Mouse (Mus musculus) liver (tissue): ENCODE measurements around the gene Gm340.
A peak's percentile ranks its signal among the peaks of the same experiment; 100 is the strongest.

Experiments
- DNase-seq: peaks from one replicate; pipeline ENCODE4 v3.0.0-alpha.2; 2020; ENCODE audit warnings: mixed read lengths

Gene Gm340

GRCm38 (mm10) chr19:41581706-41582420, at the start of gene Gm340:
Gene Gm340, plus strand, starts transcription at chr19:41582370.
- DNase-seq = no peak

DNA sequence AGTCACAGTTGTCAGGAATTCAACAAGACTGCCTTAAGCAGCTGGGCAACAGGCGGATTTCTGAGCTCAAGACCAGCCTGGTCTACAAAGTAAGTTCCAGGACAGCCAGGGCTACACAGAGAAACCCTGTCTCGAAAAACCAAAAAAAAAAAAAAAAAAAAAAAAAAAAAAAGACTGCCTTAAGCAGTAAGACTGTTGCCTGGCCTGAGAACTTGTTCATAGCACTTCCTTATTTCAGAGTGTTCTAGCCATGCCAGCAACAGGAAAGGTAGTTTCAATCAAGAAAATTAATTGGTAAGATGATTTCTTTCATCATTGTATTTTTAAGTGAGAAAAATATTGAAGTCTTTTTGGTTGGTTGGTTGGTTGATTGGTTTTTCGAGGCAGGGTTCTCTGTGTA, 48.1 kb upstream of the Gm340 start:
- no peak for DNase-seq

GRCm38 (mm10) chr19:41556981-41557380, 25.2 kb upstream of the Gm340 start:
- no peak for DNase-seq

DNA sequence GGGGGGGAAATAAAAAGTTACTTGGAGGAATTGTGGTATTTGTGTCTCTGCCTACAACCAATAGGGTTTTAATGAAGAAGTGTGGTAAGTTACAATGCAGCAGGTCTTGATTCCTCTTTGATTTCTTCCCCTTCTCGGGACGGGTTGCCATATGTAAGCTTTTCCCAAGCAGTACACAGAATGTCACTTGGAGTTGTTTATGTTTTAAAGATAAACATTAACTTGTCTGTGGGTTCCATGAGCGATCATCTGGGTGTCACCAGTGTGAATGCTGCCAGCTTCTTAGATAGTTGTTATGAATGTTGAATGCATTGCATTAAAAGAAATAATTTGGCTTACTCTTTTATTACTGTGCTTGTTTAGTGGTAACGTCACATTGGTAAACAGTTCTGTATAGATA, 24.7 kb upstream of the Gm340 start:
- no peak for DNase-seq

GRCm38 (mm10) chr19:41558891-41559486, 23.2 kb upstream of the Gm340 start:
- no peak for DNase-seq

- no peak for DNase-seq
Measured at GRCm38 (mm10) chr19:41560856-41561255, 21.3 kb upstream of the Gm340 start.

- DNase-seq = no peak
Measured at GRCm38 (mm10) chr19:41568791-41569190, 13.4 kb upstream of the Gm340 start.

DNA sequence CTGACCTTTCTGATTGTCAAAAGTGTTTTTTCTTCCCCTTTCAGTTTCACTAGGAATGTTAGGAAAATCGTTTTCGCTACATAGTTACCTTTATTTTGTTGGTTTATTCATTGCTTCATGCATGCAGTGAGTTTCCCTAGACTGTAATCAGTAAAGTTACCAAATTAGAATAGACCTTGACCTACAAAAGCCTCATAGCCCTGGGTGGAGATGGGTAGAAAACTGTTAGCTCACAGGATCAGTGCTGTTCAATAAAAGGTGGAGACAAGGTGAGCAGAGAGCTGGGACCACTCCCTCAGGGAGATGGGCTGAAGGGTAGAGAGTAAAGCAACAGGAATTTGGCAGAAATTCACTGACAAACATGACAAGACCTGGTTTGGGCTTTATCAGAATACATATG, 8.5 kb upstream of the Gm340 start:
- DNase-seq = no peak

DNA sequence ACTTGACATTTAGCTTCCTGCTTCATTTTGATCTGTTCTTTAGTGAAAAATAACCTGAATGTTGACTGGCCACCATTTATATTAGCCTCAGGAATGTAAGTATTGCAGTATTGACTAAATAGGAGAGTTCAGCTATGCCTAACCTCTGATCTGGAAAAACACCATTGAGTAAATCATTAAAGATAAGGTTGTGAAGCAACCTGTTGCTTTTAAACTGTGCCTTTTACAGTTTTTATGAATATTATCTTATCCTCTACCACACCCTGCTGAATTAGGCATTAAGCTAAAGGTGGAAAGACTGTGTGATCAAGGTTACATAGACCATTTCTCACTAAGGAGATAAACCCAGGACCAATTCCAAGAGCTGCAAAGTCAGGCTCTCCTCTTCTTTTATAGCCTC, 4.6 kb upstream of the Gm340 start:
- DNase-seq = no peak

GRCm38 (mm10) chr19:41579311-41579920, 2.8 kb upstream of the Gm340 start:
- no peak for DNase-seq

DNA sequence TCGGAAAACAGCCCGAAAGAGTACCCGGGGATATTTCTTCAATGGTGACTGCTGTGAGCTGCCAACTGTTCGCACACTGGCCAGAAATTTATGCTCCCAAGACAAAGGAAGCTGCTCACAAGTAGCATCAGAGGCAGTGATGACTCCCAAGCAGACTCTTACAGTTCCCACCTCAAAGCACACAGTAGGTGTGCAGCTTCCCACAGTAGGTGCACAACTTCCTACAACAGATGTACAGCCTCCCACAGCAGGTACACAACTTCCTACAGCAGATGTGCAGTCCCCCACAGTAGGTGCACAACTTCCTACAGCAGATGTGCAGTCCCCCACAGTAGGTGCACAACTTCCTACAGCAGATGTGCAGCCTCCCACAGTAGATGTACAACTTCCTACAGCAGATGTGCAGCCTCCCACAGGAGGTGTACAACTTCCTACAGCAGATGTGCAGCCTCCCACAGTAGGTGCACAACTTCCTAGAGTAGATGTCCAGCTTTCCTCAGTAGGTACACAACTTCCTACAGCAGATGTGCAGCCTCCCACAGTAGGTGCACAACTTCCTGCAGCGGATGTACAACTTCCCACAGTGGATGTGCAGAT, 846 bp downstream of the Gm340 start:
- no peak for DNase-seq

DNA sequence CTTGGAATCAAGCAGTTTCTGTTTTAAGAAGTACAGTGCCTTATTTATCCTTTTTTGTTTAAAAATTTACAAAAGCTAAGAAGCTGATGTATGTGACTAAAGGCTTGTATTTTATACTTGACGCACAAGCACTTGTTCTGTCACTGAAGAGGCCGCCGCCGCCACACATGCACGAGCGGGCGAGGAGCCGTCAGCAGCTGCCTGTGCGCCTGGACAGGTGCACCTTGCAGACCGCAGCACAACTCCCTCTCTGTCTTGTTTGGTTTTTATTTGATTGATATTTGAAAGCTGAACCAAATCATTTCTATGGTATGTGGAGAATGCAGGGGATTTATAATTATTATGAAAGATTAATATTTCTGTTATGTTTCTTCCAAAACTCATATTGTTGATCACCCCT, 4.6 kb downstream of the Gm340 start:
- DNase-seq = no peak

DNA sequence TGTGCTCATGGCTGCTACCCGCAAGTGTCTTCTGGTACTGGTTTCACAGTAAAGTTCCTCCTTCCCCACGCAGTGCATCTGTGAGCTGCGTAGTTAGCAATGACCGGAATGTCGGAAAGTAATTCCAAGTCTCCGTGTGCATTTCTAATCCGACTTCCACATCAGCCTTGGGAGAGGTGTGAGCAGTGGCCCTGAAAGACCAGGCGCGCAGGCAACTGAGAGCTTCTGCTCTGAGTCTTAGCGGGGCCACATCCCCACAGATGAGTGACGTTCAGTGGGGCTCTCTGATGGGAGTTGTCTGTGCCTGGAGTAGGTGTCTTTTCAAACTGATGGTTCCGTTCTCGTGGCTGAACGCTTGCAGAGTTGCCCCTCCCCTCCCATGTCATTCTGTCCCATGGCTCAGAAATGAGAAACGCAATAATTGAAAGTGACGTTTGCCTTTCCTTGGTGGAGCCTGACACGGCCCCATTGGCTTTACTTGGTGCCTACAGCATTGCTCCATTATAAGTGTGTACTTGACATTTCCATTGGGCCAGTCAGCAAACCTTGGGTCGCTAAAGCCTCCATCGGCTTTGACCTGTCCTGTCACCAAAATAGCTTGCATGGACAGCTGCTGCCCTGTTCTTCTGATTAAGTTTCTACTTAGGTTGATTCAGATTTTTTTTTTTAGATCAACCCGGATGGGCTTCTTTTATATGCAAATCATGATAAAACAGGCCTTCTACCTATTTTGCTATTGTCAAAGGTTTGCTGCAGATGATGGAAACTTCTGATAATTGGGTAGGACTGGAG, 5.5 kb downstream of the Gm340 start:
- no peak for DNase-seq

DNA sequence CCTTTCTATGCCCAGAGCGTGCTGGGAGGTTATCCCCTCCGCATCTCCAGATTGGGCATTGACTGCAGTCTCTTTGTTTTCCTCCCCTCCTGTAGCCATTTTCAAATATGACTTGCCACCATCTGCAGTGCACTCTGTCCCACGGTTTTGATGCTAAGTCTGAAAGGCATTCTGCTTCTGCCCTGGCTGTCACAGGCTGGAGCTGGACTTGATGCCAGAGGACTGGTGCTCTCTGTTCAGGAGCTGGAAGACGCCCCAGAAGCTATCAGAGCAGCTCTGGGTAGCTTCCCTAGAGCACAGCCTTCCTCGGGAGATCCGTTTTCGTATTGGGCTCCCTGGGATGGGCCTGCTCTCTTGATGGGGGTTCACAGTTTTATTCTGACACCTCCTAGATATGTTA, 6.9 kb downstream of the Gm340 start:
- no peak for DNase-seq

GRCm38 (mm10) chr19:41589681-41590080, 7.5 kb downstream of the Gm340 start:
- DNase-seq = no peak

DNA sequence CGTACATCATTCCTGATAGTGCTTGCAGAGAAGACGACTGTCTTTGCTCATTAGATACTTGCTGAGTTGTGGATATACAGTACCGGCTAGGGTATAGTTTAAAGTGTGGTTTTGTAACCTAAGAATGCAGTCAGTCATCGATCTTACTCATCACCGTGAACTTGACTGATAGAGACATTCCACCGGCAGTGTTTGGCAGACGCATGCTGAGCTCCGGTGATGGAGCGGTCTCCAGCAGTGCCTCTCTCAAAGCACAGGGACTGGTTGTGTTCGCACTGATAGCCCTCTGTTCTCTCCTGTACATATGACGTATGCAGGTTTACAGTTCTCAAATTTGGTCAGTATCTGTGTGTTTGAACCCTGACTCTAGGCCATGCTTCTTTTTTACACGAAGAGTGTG, 9.6 kb downstream of the Gm340 start:
- no peak for DNase-seq

DNA sequence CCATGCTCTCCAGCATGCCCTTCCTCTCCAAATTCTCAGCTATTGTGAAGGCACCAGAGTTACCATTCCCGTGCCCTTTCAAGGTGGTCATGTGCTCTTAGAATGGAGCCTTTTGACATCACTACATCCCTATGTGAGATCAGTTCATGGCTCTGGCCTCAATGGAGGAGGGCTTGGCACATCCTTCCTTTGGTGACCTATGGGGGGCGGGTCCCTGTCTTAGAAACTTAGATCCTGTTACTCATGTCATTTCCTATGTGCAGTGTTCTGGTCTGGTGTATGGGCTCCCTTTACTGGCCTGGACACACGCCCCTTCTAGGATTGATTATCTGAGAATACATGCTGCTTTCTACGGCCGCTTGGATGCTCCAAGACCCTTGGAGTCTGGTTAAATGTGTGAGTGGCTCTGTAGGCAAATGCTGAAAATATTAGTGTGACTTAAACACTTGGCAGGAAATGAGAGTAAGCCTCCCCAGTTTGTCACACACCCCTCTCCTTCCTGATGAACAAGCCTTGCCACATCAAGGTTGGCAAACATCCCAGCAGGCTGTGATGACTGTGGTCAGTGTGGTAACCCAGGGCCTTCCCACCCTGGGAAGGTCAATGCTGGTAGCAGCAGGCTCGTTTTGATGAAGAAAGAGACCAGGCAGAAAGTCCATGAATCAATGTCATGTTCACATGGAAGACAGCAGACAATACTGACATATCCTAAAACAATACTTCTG, 15.2 kb downstream of the Gm340 start:
- DNase-seq = peak; percentile 29

GRCm38 (mm10) chr19:41600647-41601046, 18.5 kb downstream of the Gm340 start:
- no peak for DNase-seq

- DNase-seq = no peak
Measured at GRCm38 (mm10) chr19:41606208-41606987, 24.2 kb downstream of the Gm340 start.

DNA sequence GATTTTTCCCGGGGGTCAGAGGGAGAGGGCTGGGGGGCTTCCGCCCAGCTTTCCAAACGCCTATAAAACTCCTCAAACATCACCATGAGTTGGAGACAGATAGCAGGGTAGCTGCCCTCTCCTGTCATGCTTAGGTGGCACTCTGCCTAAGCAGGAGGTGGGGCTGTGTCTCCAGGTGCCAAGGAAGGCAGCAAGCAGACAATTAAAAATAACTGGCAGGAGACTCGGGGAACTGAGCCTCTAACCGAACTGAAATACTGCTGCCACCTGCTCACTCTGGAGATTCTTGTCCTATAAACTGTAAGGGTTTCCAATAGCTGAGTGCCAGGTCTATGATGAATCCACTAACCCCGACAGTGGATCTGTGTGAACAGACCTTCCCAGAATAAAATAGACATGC, 29.5 kb downstream of the Gm340 start:
- DNase-seq = no peak

DNA sequence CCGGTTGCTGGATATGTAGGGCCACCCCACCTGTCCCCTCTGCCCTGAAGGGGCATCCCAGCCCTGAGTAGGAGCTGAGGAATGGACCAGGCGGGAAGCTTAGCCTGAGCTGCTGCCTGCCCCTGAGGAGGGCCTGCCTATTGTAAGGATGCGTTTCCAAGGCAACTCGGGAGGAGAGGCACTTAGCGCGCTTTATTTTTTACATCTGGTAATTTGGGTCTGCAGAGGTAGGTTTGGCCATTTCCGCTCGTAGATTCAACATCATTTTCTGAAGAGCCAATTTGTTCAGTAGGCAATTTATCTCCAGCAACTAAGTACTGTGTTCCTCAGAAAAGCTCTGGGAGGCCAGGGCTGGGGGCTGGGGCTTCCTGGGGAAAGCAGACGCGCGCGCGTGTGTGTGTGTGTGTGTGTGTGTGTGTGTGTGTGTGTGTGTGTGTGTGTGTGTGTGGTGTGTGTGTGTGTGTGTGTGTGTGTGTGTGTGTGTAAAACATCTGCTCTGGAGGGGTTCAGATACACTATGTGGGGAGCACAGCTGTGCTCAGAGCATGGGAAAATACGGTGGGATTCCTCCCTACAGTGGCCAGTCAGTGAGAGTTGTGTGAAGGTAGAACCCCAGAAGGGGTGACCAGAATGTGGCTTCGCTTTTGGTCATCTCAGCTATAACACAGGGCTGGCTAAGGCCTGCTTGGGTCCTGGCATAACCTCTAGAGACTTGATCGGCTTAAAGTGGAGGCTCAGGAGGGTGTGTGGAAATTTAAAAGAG, 31.3 kb downstream of the Gm340 start:
- no peak for DNase-seq
